Mouse (Mus musculus) kidney, adult 2 months (tissue): Measurements from ENCODE around the gene Jup.

Experiments used
- CTCF ChIP-seq: fragments of 200-500 bp; conservative IDR thresholded peaks from 2 replicates; pipeline ENCODE4 v1.5.1; 2011; ENCODE audit warnings: low read depth, mild to moderate bottlenecking, control low read depth, low read length, moderate library complexity, mixed read lengths; ENCODE audit not compliant: insufficient read depth, insufficient read length
- POLR2A ChIP-seq: fragments of 200-500 bp; IDR thresholded peaks from one replicate; pipeline ENCODE4 v1.6.1; 2011; ENCODE audit warnings: low read depth, low read length, control low read depth

DNA sequence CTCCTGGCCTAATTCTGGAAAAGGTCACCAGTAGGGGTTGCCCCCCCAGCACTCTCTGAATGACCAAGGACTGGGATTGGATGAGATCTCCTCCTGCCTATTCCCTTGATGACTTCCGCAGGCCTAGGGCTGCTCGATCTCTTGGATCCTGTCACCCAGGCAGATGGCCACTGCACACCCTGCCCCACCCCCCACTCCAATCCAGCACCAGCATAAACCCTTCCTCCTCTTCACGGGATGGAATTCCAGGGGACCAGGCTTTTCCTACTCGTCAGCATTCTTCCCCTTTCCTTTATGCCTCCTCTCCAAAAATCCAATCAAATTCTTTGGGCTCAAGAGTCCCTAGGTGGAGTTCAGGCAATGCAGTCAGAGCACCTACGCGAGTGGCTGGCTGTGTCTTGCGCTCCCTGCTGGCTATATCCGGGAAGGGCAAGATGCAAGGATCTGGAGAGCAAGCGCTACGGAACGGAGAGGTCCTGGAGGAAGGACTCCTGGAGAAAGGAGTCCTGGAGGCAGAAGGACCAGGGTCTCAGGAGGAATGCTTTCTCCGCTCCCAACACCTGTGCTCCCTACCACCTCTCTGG is 34.5 kb downstream of the Jup start:
- peak; percentile 86 for TF ChIP-seq CTCF
- TF ChIP-seq POLR2A: no peak
